Mouse (Mus musculus): Measurements from ENCODE around the gene Card10. TPM values are rescaled to one million over a fixed set of nuclear protein-coding genes. Genes with fewer than 3 reads are reported as not detected.

Gene Card10
- polyA plus RNA-seq, 1 experiment from 2014 or later, result 6.6 TPM

DNA sequence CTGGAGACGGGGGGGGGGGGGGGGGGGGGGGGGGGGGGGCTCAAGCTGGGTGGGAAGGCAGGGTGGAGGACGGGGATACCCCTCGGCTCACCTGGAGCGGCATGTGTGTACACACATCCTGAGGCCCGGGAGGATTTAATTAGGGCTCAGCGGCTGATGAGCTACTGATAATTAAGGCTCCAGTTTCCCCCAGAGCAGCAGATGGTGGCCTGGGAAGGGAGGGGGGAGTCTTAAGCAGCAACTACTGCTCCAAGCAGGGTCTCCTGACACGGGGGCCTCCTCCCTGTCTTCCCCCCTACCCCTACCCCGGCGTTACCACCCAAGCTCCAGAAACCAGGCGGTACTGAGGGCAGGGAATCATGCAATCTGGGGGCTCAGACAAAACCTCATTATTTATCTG is 39.6 kb downstream of the Card10 start:
- Histone ChIP-seq H3K36me3 (no peaks in the 10 kb centered on the region), H3K27ac (no peak overlapping the region), H3K9ac (no peak overlapping the region), H3K4me2 (no peak overlapping the region), H3K27me3 (replicated peaks) (no peaks in the 10 kb centered on the region), H3K9me3 (no peaks in the 10 kb centered on the region), H3K4me3 (replicated peaks) (no peak overlapping the region), H3K4me1 (no peaks in the 10 kb centered on the region)
- whole genome bisulfite sequencing, result 33% methylated on average over 9 of the region's 10 CpGs
- no peak for ATAC-seq (ENCODE audit: insufficient read depth, low FRiP score, low read depth)

GRCm38 (mm10) chr15:78761112-78761511 is 41.7 kb downstream of the Card10 start:
- Histone ChIP-seq H3K4me3 (replicated peaks) (no peak overlapping the region), H3K4me2 (no peak overlapping the region), H3K27ac (no peak overlapping the region), H3K4me1 (no peaks in the 10 kb centered on the region), H3K9me3 (no peaks in the 10 kb centered on the region), H3K36me3 (no peaks in the 10 kb centered on the region), H3K9ac (no peak overlapping the region), H3K27me3 (replicated peaks) (no peaks in the 10 kb centered on the region)
- WGBS, result 77% methylated on average over 13 of the region's 13 CpGs
- no peak for ATAC-seq (ENCODE audit: insufficient read depth, low FRiP score, low read depth)

DNA sequence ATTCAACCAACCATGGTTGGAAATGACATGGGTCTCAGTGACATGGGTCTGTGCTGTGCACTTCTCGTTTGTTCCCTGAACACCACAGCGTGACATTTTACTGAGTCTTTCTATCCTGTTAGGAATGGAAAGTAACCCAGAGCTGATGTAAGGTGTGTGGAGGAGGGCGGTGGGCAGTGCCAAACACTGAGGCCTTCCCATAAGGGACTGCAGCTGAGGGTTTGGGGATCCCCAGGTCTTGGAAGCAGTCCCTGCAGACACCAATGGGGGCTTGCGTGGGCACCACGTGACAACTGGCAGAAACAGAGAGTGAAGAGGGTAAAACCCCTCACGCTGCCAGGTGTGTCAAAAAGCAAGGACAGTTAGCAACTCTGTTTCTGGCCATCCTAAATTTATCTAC is 44.7 kb downstream of the Card10 start:
- Histone ChIP-seq H3K9ac (no peak overlapping the region), H3K4me3 (replicated peaks) (no peak overlapping the region), H3K27ac (no peak overlapping the region), H3K4me1 (no peaks in the 10 kb centered on the region), H3K9me3 (no peaks in the 10 kb centered on the region), H3K4me2 (no peak overlapping the region), H3K36me3 (no peaks in the 10 kb centered on the region), H3K27me3 (replicated peaks) (no peaks in the 10 kb centered on the region)
- ATAC-seq (ENCODE audit: insufficient read depth, low FRiP score, low read depth), result no peak
- 85% methylated on average over 6 of the region's 6 CpGs for WGBS

DNA sequence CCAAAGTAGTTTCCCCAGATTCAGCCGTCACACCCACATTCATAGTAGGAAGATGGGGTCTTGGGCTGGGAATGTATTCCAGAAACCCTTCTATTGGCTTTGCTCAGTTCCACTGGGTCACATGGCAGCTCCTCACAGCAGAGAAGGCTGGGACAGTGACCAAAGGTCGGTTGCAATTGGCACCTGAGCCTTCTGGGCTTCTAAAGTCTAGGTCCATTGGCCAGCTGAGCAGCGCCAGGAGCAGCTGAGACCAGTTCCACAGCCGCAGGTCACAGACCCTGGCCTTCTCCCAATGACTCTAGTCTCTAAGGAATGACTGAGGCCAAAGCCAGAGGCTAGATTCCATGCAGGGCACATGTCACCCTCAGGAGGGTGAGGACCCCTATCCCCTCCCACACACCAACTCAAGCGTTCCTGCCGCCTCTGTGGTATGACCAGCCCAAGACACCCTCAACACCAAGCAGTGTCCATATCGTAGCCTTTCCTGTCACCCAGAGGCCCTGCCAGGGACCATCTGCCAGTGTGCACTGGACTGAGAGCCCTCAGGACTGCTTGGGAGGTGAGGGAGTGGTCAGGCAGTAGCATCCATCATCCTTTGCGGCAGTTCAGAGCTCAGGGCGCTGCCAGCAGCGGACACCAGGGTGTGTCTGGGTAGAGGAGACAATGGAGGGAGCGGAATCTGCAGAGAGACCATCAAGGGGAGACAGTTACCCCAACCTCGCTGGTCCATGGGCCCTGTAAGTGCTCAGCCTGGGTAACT is 46.7 kb downstream of the Card10 start:
- no peaks in the 10 kb centered on the region for H3K9me3 ChIP-seq
- no peak overlapping the region for H3K4me3 ChIP-seq (replicated peaks)
- H3K4me2 ChIP-seq, result no peak overlapping the region
- H3K4me1 ChIP-seq, result no peaks in the 10 kb centered on the region
- 60% methylated on average over 12 of the region's 12 CpGs for WGBS
- no peak overlapping the region for H3K27ac ChIP-seq
- H3K36me3 ChIP-seq, result no peaks in the 10 kb centered on the region
- ATAC-seq (ENCODE audit: insufficient read depth, low FRiP score, low read depth), result no peak
- H3K9ac ChIP-seq, result no peak overlapping the region
- no peaks in the 10 kb centered on the region for H3K27me3 ChIP-seq (replicated peaks)

DNA sequence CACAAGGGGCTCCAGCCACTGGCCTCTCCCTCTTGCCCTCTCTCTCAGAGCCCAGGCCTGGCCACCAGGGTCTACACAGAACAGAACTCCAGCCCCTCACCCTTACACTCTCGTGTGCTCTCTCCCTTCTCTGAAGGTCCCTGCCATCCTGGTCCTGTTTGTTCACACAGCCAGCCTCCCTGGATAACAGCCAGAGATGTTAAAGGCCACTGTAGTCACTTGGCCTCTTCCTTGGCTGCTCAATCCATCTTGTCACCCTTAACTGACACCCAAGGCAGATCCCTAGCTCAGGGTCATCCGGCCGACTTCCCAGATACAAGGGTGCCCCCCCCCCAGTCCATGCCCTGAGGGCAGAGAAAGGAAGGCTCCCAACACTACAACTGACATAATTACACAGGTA is 47.6 kb downstream of the Card10 start:
- no peaks in the 10 kb centered on the region for H3K27me3 ChIP-seq (replicated peaks)
- no peak overlapping the region for H3K4me2 ChIP-seq
- H3K9me3 ChIP-seq, result no peaks in the 10 kb centered on the region
- no peak overlapping the region for H3K4me3 ChIP-seq (replicated peaks)
- no peak for ATAC-seq (ENCODE audit: insufficient read depth, low FRiP score, low read depth)
- WGBS, result 40% methylated on average over 3 of the region's 3 CpGs
- no peaks in the 10 kb centered on the region for H3K4me1 ChIP-seq
- no peak overlapping the region for H3K27ac ChIP-seq
- H3K36me3 ChIP-seq, result no peaks in the 10 kb centered on the region
- H3K9ac ChIP-seq, result no peak overlapping the region

GRCm38 (mm10) chr15:78754144-78754543 is 48.7 kb downstream of the Card10 start:
- no peaks in the 10 kb centered on the region for H3K9me3 ChIP-seq
- H3K9ac ChIP-seq, result no peak overlapping the region
- ATAC-seq (ENCODE audit: insufficient read depth, low FRiP score, low read depth), result no peak
- no peaks in the 10 kb centered on the region for H3K4me1 ChIP-seq
- no peak overlapping the region for H3K4me2 ChIP-seq
- WGBS, result 76% methylated on average over 5 of the region's 5 CpGs
- no peaks in the 10 kb centered on the region for H3K27me3 ChIP-seq (replicated peaks)
- no peak overlapping the region for H3K4me3 ChIP-seq (replicated peaks)
- H3K36me3 ChIP-seq, result no peaks in the 10 kb centered on the region
- H3K27ac ChIP-seq, result no peak overlapping the region

GRCm38 (mm10) chr15:78752991-78753390 is 49.9 kb downstream of the Card10 start:
- no peaks in the 10 kb centered on the region for H3K36me3 ChIP-seq
- H3K27me3 ChIP-seq (replicated peaks), result no peaks in the 10 kb centered on the region
- no peaks in the 10 kb centered on the region for H3K4me1 ChIP-seq
- no peaks in the 10 kb centered on the region for H3K9me3 ChIP-seq
- no peak overlapping the region for H3K4me3 ChIP-seq (replicated peaks)
- H3K9ac ChIP-seq, result no peak overlapping the region
- no peak overlapping the region for H3K27ac ChIP-seq
- H3K4me2 ChIP-seq, result no peak overlapping the region
- ATAC-seq (ENCODE audit: insufficient read depth, low FRiP score, low read depth), result no peak

GRCm38 (mm10) chr15:78750608-78751350 is 52.1 kb downstream of the Card10 start:
- Histone ChIP-seq H3K4me1 (no peaks in the 10 kb centered on the region), H3K36me3 (no peaks in the 10 kb centered on the region), H3K9me3 (no peaks in the 10 kb centered on the region), H3K9ac (no peak overlapping the region), H3K4me3 (replicated peaks) (no peak overlapping the region), H3K4me2 (no peak overlapping the region), H3K27ac (no peak overlapping the region), H3K27me3 (replicated peaks) (no peaks in the 10 kb centered on the region)
- ATAC-seq (ENCODE audit: insufficient read depth, low FRiP score, low read depth), result no peak
- WGBS, result 56% methylated on average over 6 of the region's 6 CpGs

GRCm38 (mm10) chr15:78749855-78750254 is 53.0 kb downstream of the Card10 start:
- no peak for ATAC-seq (ENCODE audit: insufficient read depth, low FRiP score, low read depth)

GRCm38 (mm10) chr15:78744206-78744605 is 58.6 kb downstream of the Card10 start:
- ATAC-seq (ENCODE audit: insufficient read depth, low FRiP score, low read depth), result no peak
- Histone ChIP-seq H3K9ac (no peak overlapping the region), H3K4me3 (replicated peaks) (no peak overlapping the region), H3K4me2 (no peak overlapping the region), H3K27me3 (replicated peaks) (no peaks in the 10 kb centered on the region), H3K27ac (no peak overlapping the region), H3K36me3 (no peaks in the 10 kb centered on the region), H3K4me1 (no peaks in the 10 kb centered on the region), H3K9me3 (no peaks in the 10 kb centered on the region)
- 4% methylated on average over 5 of the region's 5 CpGs for WGBS

More at GRCm38 (mm10) chr15:78749855-78750254, 53.0 kb downstream of the Card10 start:
- Histone ChIP-seq H3K9me3 (no peaks in the 10 kb centered on the region), H3K4me1 (no peaks in the 10 kb centered on the region), H3K27ac (no peak overlapping the region), H3K27me3 (replicated peaks) (no peaks in the 10 kb centered on the region), H3K4me3 (replicated peaks) (no peak overlapping the region), H3K36me3 (no peaks in the 10 kb centered on the region), H3K4me2 (no peak overlapping the region), H3K9ac (no peak overlapping the region)
- WGBS, result 43% methylated on average over 5 of the region's 5 CpGs

DNA sequence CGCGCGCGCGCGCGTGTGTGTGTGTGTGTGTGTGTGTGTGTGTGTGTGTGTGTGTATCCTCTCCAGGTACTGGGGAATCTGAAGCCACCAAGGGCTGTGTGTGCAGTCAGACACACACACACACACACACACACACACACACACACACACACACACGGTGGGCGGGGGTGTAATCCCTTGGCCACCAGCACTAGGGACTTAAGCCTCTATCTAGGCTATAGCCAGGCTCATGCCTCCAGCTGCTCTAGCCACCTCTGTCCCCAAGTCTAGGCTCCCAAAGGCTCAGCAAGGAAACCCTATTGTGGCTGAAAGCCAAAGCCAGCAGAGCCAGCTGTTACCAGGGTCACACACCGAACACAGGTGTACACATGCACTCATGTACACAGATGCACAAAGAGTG is 60.0 kb downstream of the Card10 start:
- 76% methylated on average over 10 of the region's 10 CpGs for WGBS

GRCm38 (mm10) chr15:78740662-78741061 is 62.2 kb downstream of the Card10 start:
- H3K4me3 ChIP-seq (replicated peaks), result no peak overlapping the region
- 54% methylated on average over 12 of the region's 12 CpGs for WGBS
- no peaks in the 10 kb centered on the region for H3K36me3 ChIP-seq
- no peak overlapping the region for H3K27ac ChIP-seq
- H3K9ac ChIP-seq, result no peak overlapping the region
- no peak overlapping the region for H3K4me2 ChIP-seq
- no peaks in the 10 kb centered on the region for H3K4me1 ChIP-seq
- H3K27me3 ChIP-seq (replicated peaks), result no peaks in the 10 kb centered on the region
- no peaks in the 10 kb centered on the region for H3K9me3 ChIP-seq
- ATAC-seq (ENCODE audit: insufficient read depth, low FRiP score, low read depth), result no peak

More for the DNA sequence above, 60.0 kb downstream of the Card10 start:
- Histone ChIP-seq H3K4me3 (replicated peaks) (no peak overlapping the region), H3K9me3 (no peaks in the 10 kb centered on the region), H3K4me2 (no peak overlapping the region), H3K27ac (no peak overlapping the region), H3K36me3 (no peaks in the 10 kb centered on the region), H3K4me1 (no peaks in the 10 kb centered on the region), H3K9ac (no peak overlapping the region), H3K27me3 (replicated peaks) (no peaks in the 10 kb centered on the region)
- ATAC-seq (ENCODE audit: insufficient read depth, low FRiP score, low read depth), result no peak

All from stomach, embryonic 15.5 days (tissue).